8 mouse cellular contexts compared by ENCODE assay signal in the genomic region with DNA sequence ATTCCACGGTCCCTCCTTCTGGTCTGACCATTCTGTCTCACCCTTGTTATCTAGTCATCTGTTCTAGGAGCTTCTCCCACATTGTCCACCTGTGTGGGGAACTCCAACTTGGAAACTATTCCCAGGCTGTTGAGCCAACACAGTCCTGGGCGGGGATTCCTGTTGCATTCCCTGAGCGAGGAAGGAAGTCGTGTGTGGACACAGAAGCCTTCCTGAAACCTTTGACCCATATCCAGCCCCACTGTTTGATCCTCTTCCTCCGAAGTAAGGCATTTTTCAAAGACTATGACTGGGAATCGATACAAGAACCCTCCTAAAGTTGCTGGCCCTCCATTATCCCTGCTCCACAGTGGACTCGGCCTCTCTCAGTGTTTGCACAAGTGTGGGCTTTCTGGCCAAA.
A peak's percentile ranks its signal among the peaks of the same experiment; 100 is the strongest.
DNase-seq lines count a peak whose midpoint lies in the region; ATAC-seq and TF ChIP-seq lines count a peak whose summit lies in the region.

No protein-coding gene starts in this region.

- no peak overlapping the region for H3K4me3 ChIP-seq in heart, postnatal 0 days (ENCODE audit: low read depth, low read length)
- H3K4me3 ChIP-seq in neural tube, embryonic 12.5 days, result no peak overlapping the region

- 0 out of 2 replicates have a peak overlapping the region, but pooled peaks have one; percentile 7 for H3K4me2 ChIP-seq in heart, postnatal 0 days (ENCODE audit: low read depth, low read length)
- no peak overlapping the region for H3K4me2 ChIP-seq in neural tube, embryonic 12.5 days (replicated peaks)

- TF ChIP-seq CTCF in heart, postnatal 0 days (IDR thresholded peaks at IDR 0.05; ENCODE audit: low read depth), result no peak

- no peak for TF ChIP-seq EP300 in heart, postnatal 0 days (IDR thresholded peaks at IDR 0.05; ENCODE audit: low read depth)

- H3K27ac ChIP-seq in heart, postnatal 0 days (ENCODE audit: low read depth), result peak overlapping the region; percentile 82
- H3K27ac ChIP-seq in neural tube, embryonic 12.5 days, result peak overlapping the region; percentile 12; the same call in 1 of the 2 replicates

- H3K9ac ChIP-seq in heart, postnatal 0 days (replicated peaks; ENCODE audit: low read depth, low read length), result no peak overlapping the region
- H3K9ac ChIP-seq in neural tube, embryonic 12.5 days, result no peak overlapping the region

- peaks cover 26% of the 10 kb centered on the region for H3K4me1 ChIP-seq in heart, postnatal 0 days (ENCODE audit: control insufficient read depth, insufficient read depth)
- H3K4me1 ChIP-seq in neural tube, embryonic 12.5 days, result peaks cover 16% of the 10 kb centered on the region

- peak; percentile 73 for ATAC-seq in heart, postnatal 0 days (ENCODE audit: insufficient read depth, low read depth)
- ATAC-seq in neural tube, embryonic 12.5 days (ENCODE audit: low FRiP score, low read depth), result 0 out of 2 replicates have a peak, but pooled peaks have one; percentile 13

- H3K9me3 ChIP-seq in heart, postnatal 0 days (replicated peaks; ENCODE audit: control insufficient read depth, low read length), result no peaks in the 10 kb centered on the region
- H3K9me3 ChIP-seq in neural tube, embryonic 12.5 days, result no peaks in the 10 kb centered on the region

- 40% methylated on average over 7 of the region's 7 CpGs for WGBS in heart, postnatal 0 days
- WGBS in neural tube, embryonic 12.5 days, result 51% methylated on average over 7 of the region's 7 CpGs

- H3K36me3 ChIP-seq in heart, postnatal 0 days (replicated peaks; ENCODE audit: control insufficient read depth, insufficient read depth, low read length), result no peaks in the 10 kb centered on the region
- H3K36me3 ChIP-seq in neural tube, embryonic 12.5 days, result no peaks in the 10 kb centered on the region

- no peaks in the 10 kb centered on the region for H3K27me3 ChIP-seq in heart, postnatal 0 days (ENCODE audit: control insufficient read depth, insufficient read depth, low read length)
- no peaks in the 10 kb centered on the region for H3K27me3 ChIP-seq in neural tube, embryonic 12.5 days (replicated peaks)

- DNase-seq in gastrocnemius, postnatal 25 days, result peak; percentile 18
- no peak for DNase-seq in gastrocnemius, postnatal 10 days
- DNase-seq in heart, postnatal 0 days (ENCODE audit: low spot score), result peak; percentile 45
- peak; percentile 49 to 73 for DNase-seq in kidney, postnatal 25 days
- DNase-seq in cerebellum, adult 11-12 months, result no peak
- DNase-seq in layer of hippocampus, adult 9-10 months (ENCODE audit: low spot score), result no peak
- no peak for DNase-seq in thymus, postnatal 0 days (ENCODE audit: low spot score)

Comparison
In these comparisons a context has a peak if more than half of its experiments do, and no peak if none do; other contexts are left out.
1. DNase-seq: peak in gastrocnemius, postnatal 25 days (single experiment), heart, postnatal 0 days (single experiment) and kidney, postnatal 25 days (2 of 2); none in gastrocnemius, postnatal 10 days (single experiment), cerebellum, adult 11-12 months (single experiment), layer of hippocampus, adult 9-10 months (single experiment) and thymus, postnatal 0 days (single experiment).